Mouse (Mus musculus): ENCODE data around the gene Utp3. TPM values are rescaled to one million over a fixed set of nuclear protein-coding genes. Genes with fewer than 3 reads are reported as not detected.

The Utp3 gene
- total and polyA plus RNA-seq, 3 experiments: 48.4 to 120 (median 73.9) TPM

GRCm38 (mm10) chr5:88602713-88603112 lies 48.5 kb downstream of the Utp3 start:
- DNase-seq (ENCODE audit: low read depth, low spot score): no peak
- no peaks in the 10 kb centered on the region for H3K36me3 ChIP-seq (ENCODE audit: control insufficient read depth in 1 of 2, insufficient read depth in 2 of 2, low read length in 2 of 2)
- no peaks in the 10 kb centered on the region for H3K27me3 ChIP-seq (ENCODE audit: control insufficient read depth in 1 of 2, insufficient read depth in 2 of 2, low read length in 2 of 2)
- no peak overlapping the region for H3K4me3 ChIP-seq (ENCODE audit: control insufficient read depth in 1 of 2, insufficient read depth in 1 of 2, low read depth in 2 of 2, low read length in 2 of 2)
- no peaks in the 10 kb centered on the region for H3K79me2 ChIP-seq (ENCODE audit: control insufficient read depth, insufficient read depth, low read length, poor library complexity)
- TF ChIP-seq CHD2 (IDR thresholded peaks at IDR 0.05; ENCODE audit: low read length): no peak
- TF ChIP-seq POLR2A (IDR thresholded peaks at IDR 0.05; ENCODE audit: control insufficient read depth in 1 of 2, insufficient read depth in 1 of 2, low read depth in 1 of 2, low read length in 2 of 2, poor library complexity in 1 of 2): no peak
- no peak for TF ChIP-seq CHD1 (IDR thresholded peaks at IDR 0.05; ENCODE audit: low read depth, low read length)
- no peak for TF ChIP-seq MEF2A (IDR thresholded peaks at IDR 0.05; ENCODE audit: extremely low read depth, insufficient replicate concordance, low read depth, low read length, poor library complexity, severe bottlenecking)
- no peak for TF ChIP-seq ZMIZ1 (IDR thresholded peaks at IDR 0.05; ENCODE audit: low read depth, low read length)
- no peak for TF ChIP-seq ELF1 (IDR thresholded peaks at IDR 0.05; ENCODE audit: low read depth, low read length)
- TF ChIP-seq ZC3H11A (IDR thresholded peaks at IDR 0.05; ENCODE audit: low read depth, low read length): no peak
- TF ChIP-seq NELFE (IDR thresholded peaks at IDR 0.05; ENCODE audit: low read depth, low read length): no peak
- TF ChIP-seq MAFK (IDR thresholded peaks at IDR 0.05; ENCODE audit: borderline replicate concordance, low read depth, low read length): no peak
- no peak for TF ChIP-seq BHLHE40 (IDR thresholded peaks at IDR 0.05; ENCODE audit: borderline replicate concordance, low read depth, low read length)
- TF ChIP-seq USF1 (IDR thresholded peaks at IDR 0.05; ENCODE audit: low read depth, low read length): no peak
- TF ChIP-seq ETS1 (IDR thresholded peaks at IDR 0.05; ENCODE audit: low read depth, low read length): no peak
- TF ChIP-seq MYC (IDR thresholded peaks at IDR 0.05; ENCODE audit: low read depth, low read length): no peak
- no peak for TF ChIP-seq RAD21 (IDR thresholded peaks at IDR 0.05; ENCODE audit: low read depth, low read length)
- TF ChIP-seq TBP (IDR thresholded peaks at IDR 0.05; ENCODE audit: low read depth, low read length): no peak
- no peak for TF ChIP-seq TCF12 (IDR thresholded peaks at IDR 0.05; ENCODE audit: low read depth, low read length)
- TF ChIP-seq MAX (IDR thresholded peaks at IDR 0.05; ENCODE audit: low read length): no peak
- no peak for TF ChIP-seq GATA1 (IDR thresholded peaks at IDR 0.05; ENCODE audit: low read depth, low read length)
- TF ChIP-seq KAT2A (conservative IDR thresholded peaks at IDR 0.05; ENCODE audit: low read depth, low read length): no peak
- no peaks in the 10 kb centered on the region for H3K9me3 ChIP-seq (replicated peaks; ENCODE audit: insufficient read depth, low read length)
- no peaks in the 10 kb centered on the region for H3K4me1 ChIP-seq (ENCODE audit: control insufficient read depth in 1 of 2, insufficient read depth in 2 of 2, low read length in 2 of 2)
- H3K27ac ChIP-seq (ENCODE audit: control insufficient read depth, low read depth, low read length): no peak overlapping the region
- no peak overlapping the region for H3K9ac ChIP-seq (ENCODE audit: control insufficient read depth, low read depth, low read length, poor library complexity, severe bottlenecking)

DNA sequence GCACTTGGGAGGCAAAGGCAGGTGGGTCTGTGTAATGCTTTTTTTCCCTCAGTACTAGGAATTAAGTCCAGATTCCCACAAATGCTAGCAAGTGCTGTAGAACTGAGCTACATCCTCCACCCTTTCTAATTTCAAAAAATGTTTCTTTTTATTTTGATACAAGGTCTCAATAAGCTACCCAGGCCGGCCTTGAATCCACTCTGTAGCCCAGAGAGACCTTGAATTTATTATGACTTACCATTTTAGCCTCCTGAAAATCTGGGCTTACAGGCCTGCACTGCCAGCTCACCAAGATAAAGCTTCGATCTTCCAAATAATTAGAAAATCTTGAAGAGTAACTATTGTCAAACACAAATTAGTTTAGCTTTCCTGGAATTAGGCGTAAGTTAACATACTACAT lies 49.8 kb downstream of the Utp3 start:
- no peaks in the 10 kb centered on the region for H3K9me3 ChIP-seq (replicated peaks; ENCODE audit: insufficient read depth, low read length)
- H3K27me3 ChIP-seq (ENCODE audit: control insufficient read depth in 1 of 2, insufficient read depth in 2 of 2, low read length in 2 of 2): no peaks in the 10 kb centered on the region
- no peaks in the 10 kb centered on the region for H3K4me1 ChIP-seq (ENCODE audit: control insufficient read depth in 1 of 2, insufficient read depth in 2 of 2, low read length in 2 of 2)
- DNase-seq (ENCODE audit: low read depth, low spot score): no peak
- TF ChIP-seq POLR2AphosphoS2 (IDR thresholded peaks at IDR 0.05; ENCODE audit: low read length) (no peak), CTCF (IDR thresholded peaks at IDR 0.05 in 2 of 3, conservative IDR thresholded peaks at IDR 0.05 in 1 of 3; ENCODE audit: control insufficient read depth in 1 of 3, insufficient read depth in 1 of 3, low read depth in 2 of 3, low read length in 3 of 3, poor library complexity in 1 of 3, severe bottlenecking in 1 of 3) (no peak), NRF1 (IDR thresholded peaks at IDR 0.05; ENCODE audit: insufficient read depth, low read depth, low read length, poor library complexity, severe bottlenecking) (no peak), MAX (IDR thresholded peaks at IDR 0.05; ENCODE audit: low read length) (no peak)
- H3K79me2 ChIP-seq (ENCODE audit: control insufficient read depth, insufficient read depth, low read length, poor library complexity): no peaks in the 10 kb centered on the region
- no peaks in the 10 kb centered on the region for H3K36me3 ChIP-seq (ENCODE audit: control insufficient read depth in 1 of 2, insufficient read depth in 2 of 2, low read length in 2 of 2)
- H3K4me3 ChIP-seq (ENCODE audit: control insufficient read depth in 1 of 2, insufficient read depth in 1 of 2, low read depth in 2 of 2, low read length in 2 of 2): no peak overlapping the region
- no peak overlapping the region for H3K9ac ChIP-seq (ENCODE audit: control insufficient read depth, low read depth, low read length, poor library complexity, severe bottlenecking)
- H3K27ac ChIP-seq (ENCODE audit: control insufficient read depth, low read depth, low read length): no peak overlapping the region

Data from MEL (cell line).